Mouse (Mus musculus): Measurements from ENCODE around the gene Fbxo22.

DNA sequence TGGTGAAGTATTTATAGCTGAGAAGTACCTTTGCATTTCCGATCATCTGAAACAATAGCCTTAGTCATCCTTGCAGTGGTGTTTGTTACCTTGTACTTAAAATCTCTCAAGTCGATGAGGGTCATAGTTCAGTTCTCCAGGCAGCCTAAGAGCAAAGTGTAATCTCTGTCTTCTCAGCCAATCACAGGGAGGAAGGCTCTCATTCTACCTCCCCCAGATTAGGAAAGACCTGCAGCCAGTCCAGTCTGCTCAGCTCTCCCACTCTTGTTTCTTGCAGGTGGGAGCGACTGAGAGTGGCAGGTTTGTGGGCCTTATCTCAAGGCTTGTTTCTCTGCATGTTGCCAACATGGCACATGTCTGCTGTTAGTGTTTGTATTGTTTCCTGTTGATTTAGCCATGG is 6.3 kb downstream of the Fbxo22 start:
- no peak for TF ChIP-seq CTCF (IDR thresholded peaks at IDR 0.05; ENCODE audit: extremely low read depth, insufficient read depth, insufficient read length, insufficient replicate concordance)
- TF ChIP-seq POLR2A (IDR thresholded peaks at IDR 0.05; ENCODE audit: low read depth, low read length), result no peak

All from spleen, adult 2 months (tissue).